Mouse (Mus musculus) limb, embryonic 11.5 days (tissue): ENCODE measurements around the gene Eif2b5. TPM values are rescaled to one million over a fixed set of nuclear protein-coding genes. Genes with fewer than 3 reads are reported as not detected.

Experiments
- ATAC-seq: fragments of 200-750 bp; cut with Nextera tagmentation; 2 replicates; pipeline ENCODE4 v1.8.0; 2017; ENCODE audit warnings: low read depth; ENCODE audit not compliant: insufficient number of reproducible peaks, low FRiP score, low TSS enrichment
- DNase-seq: peaks from one replicate; pipeline ENCODE4 v3.0.0-alpha.2; 2015; ENCODE audit warnings: low spot score
- H3K27ac ChIP-seq: fragments of 300-500 bp; sonication (generic); replicated peaks from 2 replicates; pipeline ENCODE4 v1.5.1; 2014; ENCODE audit warnings: low read depth, mild to moderate bottlenecking, low read length
- H3K27me3 ChIP-seq: fragments of 300-500 bp; sonication (generic); 2 replicates; pipeline ENCODE4 v1.6.1; 2014; ENCODE audit warnings: mild to moderate bottlenecking, low read length, mixed read lengths; ENCODE audit not compliant: control insufficient read depth, insufficient read depth
- H3K36me3 ChIP-seq: fragments of 300-500 bp; sonication (generic); 2 replicates; pipeline ENCODE4 v1.6.1; 2014; ENCODE audit warnings: mild to moderate bottlenecking, low read length, moderate library complexity, mixed read lengths; ENCODE audit not compliant: control insufficient read depth, insufficient read depth
- H3K4me1 ChIP-seq: fragments of 300-500 bp; sonication (generic); 2 replicates; pipeline ENCODE4 v1.6.1; 2014; ENCODE audit warnings: low read length, mixed read lengths; ENCODE audit not compliant: control insufficient read depth, insufficient read depth
- H3K4me2 ChIP-seq: fragments of 300-500 bp; sonication (generic); 2 replicates; pipeline ENCODE4 v1.6.1; 2014; ENCODE audit warnings: low read depth, mild to moderate bottlenecking, moderate library complexity; ENCODE audit not compliant: severe bottlenecking
- H3K4me3 ChIP-seq: fragments of 300-500 bp; sonication (generic); 2 replicates; pipeline ENCODE4 v1.5.1; 2014; ENCODE audit warnings: low read depth, low read length
- H3K9ac ChIP-seq: fragments of 300-500 bp; sonication (generic); 2 replicates; pipeline ENCODE4 v1.6.1; 2014; ENCODE audit warnings: mild to moderate bottlenecking, low read length
- H3K9me3 ChIP-seq: fragments of 300-500 bp; sonication (generic); 2 replicates; pipeline ENCODE4 v1.6.1; 2016; ENCODE audit warnings: low read length; ENCODE audit not compliant: control insufficient read depth
- WGBS: fragments of 180-500 bp; shearing (Covaris S2); extraction: QIAGEN DNeasy Blood & Tissue Kit; methylation state at CpG from one replicate; pipeline ENCODE4 v1.1.7; 2014; 5-methylcytosine and 5-hydroxymethylcytosine counted together
- polyA plus RNA-seq: library from polyadenylated mRNA; unstranded; fragments of >200 nt; fragmentation: Nextera tagmentation; extraction: Ambion mirVana; gene quantifications from 2 replicates; pipeline ENCODE4 v1.2.1, GENCODE M21; 2014

Eif2b5 gene
- polyA plus RNA-seq, 1 experiment from 2014 or later, result 143 TPM

DNA sequence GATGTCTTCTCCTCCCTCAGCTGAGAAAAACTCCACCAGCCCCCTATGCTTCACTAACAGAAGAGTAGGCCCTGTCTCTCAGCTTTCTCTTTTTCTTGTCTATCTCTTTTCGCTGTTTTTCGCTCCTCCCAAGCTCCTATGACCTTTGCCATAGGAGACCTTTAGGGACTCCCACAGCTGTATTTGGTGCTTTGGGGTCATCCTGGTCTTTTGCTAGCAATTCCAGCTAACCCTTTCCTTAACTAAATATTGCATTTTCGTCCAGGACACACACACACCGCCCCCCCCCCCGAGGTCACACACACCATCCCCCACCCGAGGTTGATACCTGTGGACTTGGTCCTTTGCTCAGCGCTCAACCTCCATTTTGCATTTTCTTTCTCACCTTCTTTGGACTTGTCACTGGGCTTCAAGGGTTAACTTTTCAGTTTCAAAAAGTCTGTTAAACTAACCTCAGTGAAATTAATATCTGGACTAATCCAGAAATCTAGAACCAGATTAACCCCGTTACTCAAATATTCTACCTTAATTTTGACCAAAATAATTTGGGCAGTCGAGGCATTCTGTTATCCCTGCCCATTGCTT is 37.6 kb downstream of the Eif2b5 start:
- H3K4me3 ChIP-seq, result peak overlapping the region; percentile 81
- DNase-seq (no peak), ATAC-seq (no peak)
- no peak overlapping the region for H3K27ac ChIP-seq
- 34% methylated on average over 9 of the region's 9 CpGs for WGBS
- H3K9ac ChIP-seq, result peak overlapping the region; percentile 83
- H3K27me3 ChIP-seq, result no peaks in the 10 kb centered on the region
- H3K9me3 ChIP-seq, result no peaks in the 10 kb centered on the region
- peaks cover 20% of the 10 kb centered on the region for H3K36me3 ChIP-seq
- peak overlapping the region; percentile 76 for H3K4me2 ChIP-seq
- peaks cover 5% of the 10 kb centered on the region; the same call in 1 of the 2 replicates for H3K4me1 ChIP-seq

DNA sequence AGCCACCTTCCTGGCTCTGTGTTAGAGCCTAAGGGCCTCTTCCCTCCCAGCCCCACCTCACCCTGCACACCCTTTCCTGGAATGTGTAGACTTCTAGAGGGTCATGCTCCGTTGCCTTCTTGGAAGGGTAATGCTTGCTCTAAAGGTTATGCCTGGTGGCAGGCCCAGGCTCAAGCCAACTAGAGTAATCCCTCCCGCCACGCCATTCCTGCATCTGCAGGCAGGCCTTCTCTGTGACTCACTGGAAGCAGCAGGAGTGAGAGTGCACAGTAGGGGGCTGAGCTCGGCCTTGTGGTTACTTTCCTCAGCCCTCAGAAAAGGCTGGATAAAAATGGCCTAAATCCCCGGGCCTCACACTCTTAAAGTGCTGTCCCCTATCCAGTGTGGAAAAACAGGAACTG is 38.5 kb downstream of the Eif2b5 start:
- 35% methylated on average over 5 of the region's 5 CpGs for WGBS
- Histone ChIP-seq H3K4me3 (no peak overlapping the region), H3K4me1 (peaks cover 5% of the 10 kb centered on the region; the same call in 1 of the 2 replicates), H3K9ac (no peak overlapping the region; the same call in 1 of the 2 replicates), H3K9me3 (no peaks in the 10 kb centered on the region), H3K27me3 (no peaks in the 10 kb centered on the region), H3K27ac (no peak overlapping the region), H3K36me3 (peaks cover 23% of the 10 kb centered on the region; the same call in 1 of the 2 replicates), H3K4me2 (peak overlapping the region; percentile 76; the same call in 1 of the 2 replicates)
- no peak for DNase-seq
- no peak for ATAC-seq

DNA sequence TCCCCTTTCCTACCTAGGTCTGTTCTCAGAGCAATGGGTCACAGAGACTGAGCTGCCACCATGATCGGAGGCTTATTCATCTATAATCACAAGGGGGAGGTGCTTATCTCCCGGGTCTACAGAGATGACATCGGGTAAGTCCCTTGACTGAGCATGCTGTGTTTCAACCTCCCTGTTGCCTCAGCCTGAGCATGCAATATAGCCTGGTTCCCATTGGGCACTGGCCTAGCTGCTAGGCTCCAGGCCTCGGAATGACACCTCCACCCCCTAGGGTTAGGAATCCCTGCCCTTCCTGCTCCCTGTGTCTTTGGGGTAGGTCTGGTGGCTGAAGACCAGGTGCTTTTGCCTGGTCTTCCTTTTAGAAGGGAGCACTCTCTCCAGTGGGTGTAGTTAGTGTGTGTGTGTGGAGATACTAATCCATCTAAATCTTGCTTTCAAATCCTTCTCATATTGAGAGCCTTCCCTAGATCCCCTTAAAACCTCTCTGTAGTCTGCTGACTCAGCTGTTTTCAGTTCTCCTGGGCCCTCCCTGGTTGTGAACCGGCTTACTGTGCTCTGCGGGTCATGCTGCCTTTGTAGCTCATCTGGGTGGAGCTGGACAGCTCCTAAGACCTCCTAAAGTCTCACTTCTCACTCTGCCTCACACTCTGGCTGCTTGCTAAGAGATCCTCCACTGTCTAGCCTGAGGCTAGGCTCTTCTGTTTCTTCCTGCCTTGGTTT is 39.1 kb downstream of the Eif2b5 start:
- peaks cover 27% of the 10 kb centered on the region; the same call in 1 of the 2 replicates for H3K36me3 ChIP-seq
- peaks cover 5% of the 10 kb centered on the region; the same call in 1 of the 2 replicates for H3K4me1 ChIP-seq
- no peak overlapping the region for H3K27ac ChIP-seq
- ATAC-seq (no peak), DNase-seq (no peak)
- H3K4me3 ChIP-seq, result no peak overlapping the region
- WGBS, result 59% methylated on average over 6 of the region's 6 CpGs
- no peaks in the 10 kb centered on the region for H3K27me3 ChIP-seq
- no peaks in the 10 kb centered on the region for H3K9me3 ChIP-seq
- H3K9ac ChIP-seq, result peak overlapping the region; percentile 44; the same call in 1 of the 2 replicates
- peak overlapping the region; percentile 10; the same call in 1 of the 2 replicates for H3K4me2 ChIP-seq

DNA sequence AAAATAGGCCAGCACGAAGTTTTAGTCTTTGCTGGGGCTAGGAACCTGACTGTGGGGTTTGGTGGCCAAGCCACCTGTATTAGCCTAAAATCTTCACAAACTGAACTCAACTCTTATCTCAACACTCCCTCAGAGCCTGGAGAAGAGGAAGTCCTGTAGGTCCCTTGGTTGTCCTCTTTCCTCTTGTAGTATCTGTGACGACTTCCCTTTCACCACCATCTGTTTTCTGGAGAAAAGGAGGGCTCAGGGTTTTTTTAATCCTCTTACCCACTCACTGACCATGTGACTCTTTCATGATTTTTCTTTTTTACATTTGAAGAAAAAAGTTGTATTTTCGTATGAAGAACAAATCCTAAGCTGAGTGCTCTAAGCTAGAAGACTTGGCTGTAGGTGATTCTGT is 41.0 kb downstream of the Eif2b5 start:
- no peaks in the 10 kb centered on the region for H3K9me3 ChIP-seq
- whole genome bisulfite sequencing, result 89% methylated on average over 3 of the region's 3 CpGs
- no peak overlapping the region for H3K9ac ChIP-seq
- no peak overlapping the region for H3K4me2 ChIP-seq
- H3K36me3 ChIP-seq, result peaks cover 35% of the 10 kb centered on the region
- DNase-seq, result no peak
- H3K4me1 ChIP-seq, result peaks cover 5% of the 10 kb centered on the region; the same call in 1 of the 2 replicates
- no peak overlapping the region for H3K4me3 ChIP-seq
- H3K27me3 ChIP-seq, result no peaks in the 10 kb centered on the region
- ATAC-seq, result no peak
- no peak overlapping the region for H3K27ac ChIP-seq

DNA sequence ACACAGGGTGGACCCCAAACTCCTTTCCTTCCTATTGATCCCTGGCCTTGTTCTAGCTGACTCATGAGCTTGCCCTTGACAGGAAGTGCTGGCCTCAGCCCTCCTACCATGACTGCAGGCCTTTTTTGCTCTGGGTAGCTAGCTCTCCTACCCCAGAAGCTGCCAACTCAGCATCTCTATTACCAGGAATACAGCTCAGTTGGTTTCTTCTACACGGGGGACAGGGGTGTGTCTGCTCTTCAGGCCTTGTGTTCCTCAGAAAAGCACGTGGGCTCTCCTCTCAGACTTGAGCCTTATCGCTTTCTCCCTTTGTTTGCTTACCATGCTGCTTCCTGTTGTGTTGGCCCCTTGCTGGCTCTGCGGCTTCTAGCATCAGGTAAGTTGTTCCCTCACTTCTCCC is 41.8 kb downstream of the Eif2b5 start:
- Histone ChIP-seq H3K4me3 (no peak overlapping the region), H3K36me3 (peaks cover 35% of the 10 kb centered on the region), H3K27ac (no peak overlapping the region), H3K4me2 (no peak overlapping the region), H3K27me3 (no peaks in the 10 kb centered on the region), H3K4me1 (peaks cover 5% of the 10 kb centered on the region; the same call in 1 of the 2 replicates), H3K9ac (no peak overlapping the region), H3K9me3 (no peaks in the 10 kb centered on the region)
- ATAC-seq, result no peak
- no peak for DNase-seq
- 93% methylated on average over 4 of the region's 4 CpGs for whole genome bisulfite sequencing

DNA sequence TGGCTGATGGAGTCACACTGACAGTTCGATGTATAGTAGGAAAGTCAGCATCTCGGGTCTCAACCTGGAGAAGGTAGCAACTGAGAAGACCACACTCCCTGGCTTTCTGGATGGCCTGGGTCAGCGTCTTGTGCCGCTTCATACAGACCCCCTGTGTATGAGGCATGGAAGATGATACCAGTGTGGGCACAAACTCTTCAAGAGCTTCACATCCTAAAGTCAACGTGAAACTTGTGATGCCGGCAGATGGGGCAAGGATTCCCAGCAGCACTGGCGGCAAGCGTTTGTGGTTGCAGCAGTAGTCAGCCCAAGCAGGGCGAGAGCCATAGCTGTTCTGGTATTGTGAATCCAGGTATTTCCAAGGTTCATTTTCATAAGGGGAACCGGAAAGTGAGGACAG is 47.1 kb downstream of the Eif2b5 start:
- H3K36me3 ChIP-seq, result peaks cover 25% of the 10 kb centered on the region
- no peak overlapping the region for H3K27ac ChIP-seq
- H3K9me3 ChIP-seq, result no peaks in the 10 kb centered on the region
- H3K27me3 ChIP-seq, result no peaks in the 10 kb centered on the region
- 91% methylated on average over 10 of the region's 10 CpGs for WGBS
- no peak for ATAC-seq
- peaks cover 4% of the 10 kb centered on the region for H3K4me1 ChIP-seq
- DNase-seq, result no peak
- no peak overlapping the region for H3K4me3 ChIP-seq
- no peak overlapping the region for H3K4me2 ChIP-seq
- no peak overlapping the region for H3K9ac ChIP-seq

DNA sequence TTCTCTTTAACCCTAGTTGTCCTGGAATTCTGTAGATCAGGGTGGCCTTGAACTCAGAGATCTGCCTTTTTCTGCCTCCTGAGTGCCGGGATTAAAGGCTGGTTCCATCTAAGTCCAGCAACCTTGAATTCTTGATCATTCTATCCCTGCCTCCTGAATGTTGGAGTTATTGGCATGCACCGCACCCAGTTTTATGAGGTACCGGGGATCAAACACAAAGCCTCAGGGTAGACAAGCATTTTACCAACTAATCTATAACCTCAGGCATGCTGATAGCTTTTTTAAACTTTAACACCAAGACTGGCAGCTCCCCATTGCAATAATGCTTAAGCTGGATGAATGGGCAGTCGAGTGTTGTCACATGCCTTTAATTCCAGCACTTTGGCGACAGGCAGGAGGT is 48.8 kb downstream of the Eif2b5 start:
- H3K4me3 ChIP-seq, result no peak overlapping the region
- ATAC-seq (no peak), DNase-seq (no peak)
- no peak overlapping the region for H3K27ac ChIP-seq
- H3K9me3 ChIP-seq, result no peaks in the 10 kb centered on the region
- H3K36me3 ChIP-seq, result peaks cover 24% of the 10 kb centered on the region
- H3K27me3 ChIP-seq, result no peaks in the 10 kb centered on the region
- 50% methylated on average over 5 of the region's 5 CpGs for WGBS
- peaks cover 4% of the 10 kb centered on the region for H3K4me1 ChIP-seq
- peak overlapping the region; percentile 90 for H3K4me2 ChIP-seq
- H3K9ac ChIP-seq, result peak overlapping the region; percentile 34; the same call in 1 of the 2 replicates

DNA sequence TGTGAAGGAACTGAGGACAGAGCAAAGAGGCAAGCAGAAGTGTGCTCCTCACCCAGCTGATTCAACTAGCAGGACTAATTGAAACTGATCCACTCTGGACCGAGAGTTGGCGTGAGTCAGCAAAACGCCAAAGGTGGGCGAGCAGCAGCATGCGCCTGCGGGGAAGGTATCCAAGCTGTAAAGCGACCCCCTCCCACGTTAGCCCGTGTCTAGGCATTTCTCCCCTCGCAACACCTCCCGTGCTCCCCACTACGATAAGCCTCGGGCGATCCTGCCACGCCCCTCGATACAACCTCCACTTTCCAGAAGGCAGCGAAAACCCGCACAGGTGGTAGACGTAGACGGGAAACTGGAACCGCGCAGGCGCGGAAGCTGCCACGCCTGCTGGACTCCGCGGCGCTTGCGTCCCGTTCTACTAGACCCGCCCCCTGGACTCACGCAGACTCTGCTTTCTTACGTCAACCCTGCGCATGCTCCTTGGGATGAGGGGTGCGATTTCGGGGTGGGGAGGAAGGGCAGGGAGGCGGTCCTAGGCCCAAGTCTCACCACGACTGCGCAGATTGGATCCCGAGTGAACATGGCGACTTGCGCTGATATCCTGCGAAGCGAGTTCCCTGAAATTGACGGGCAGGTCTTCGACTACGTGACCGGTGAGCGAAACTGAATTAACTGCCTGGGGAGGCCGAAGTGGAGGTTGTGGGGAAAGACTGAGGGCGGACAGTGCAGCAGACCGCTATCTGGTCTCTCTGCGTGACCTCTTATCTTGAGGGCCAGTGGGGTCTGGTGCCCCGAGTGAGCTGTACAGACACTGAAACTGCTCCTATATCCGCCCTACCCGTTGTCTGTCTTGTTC is 49.7 kb downstream of the Eif2b5 start, which contains the start of gene Abcf3:
Abcf3 (plus strand) TSS at position 482 of the 853 bp plus-strand sequence.
- ATAC-seq, result peak; percentile 97
- under 1% methylated on average over 56 of the region's 56 CpGs for WGBS
- peak within 1 kb of the TSS; percentile 76 for H3K9ac ChIP-seq

More for the DNA sequence above, 49.7 kb downstream of the Eif2b5 start, which contains the start of gene Abcf3:
- peaks cover 4% of the 10 kb centered on the region for H3K4me1 ChIP-seq
- H3K36me3 ChIP-seq, result peaks cover 24% of the 10 kb centered on the region
- H3K4me3 ChIP-seq, result peak within 1 kb of the TSS; percentile 84
- no peaks in the 10 kb centered on the region for H3K27me3 ChIP-seq
- H3K4me2 ChIP-seq, result peak within 1 kb of the TSS; percentile 90
- H3K9me3 ChIP-seq, result no peaks in the 10 kb centered on the region
- peak; percentile 97 for DNase-seq
- no peak within 1 kb of the TSS for H3K27ac ChIP-seq
